Mouse (Mus musculus) liver, embryonic 16.5 days (tissue): Measurements from ENCODE around the gene Pter. TPM values are rescaled to one million over a fixed set of nuclear protein-coding genes. Genes with fewer than 3 reads are reported as not detected.

ENCODE experiments used
- ATAC-seq: fragments of 200-750 bp; cut with Nextera tagmentation; 2 replicates; pipeline ENCODE4 v1.8.0; 2017; ENCODE audit warnings: low read depth, mild to moderate bottlenecking, moderate number of reproducible peaks, moderate library complexity
- H3K27ac ChIP-seq: fragments of 300-500 bp; sonication (generic); 2 replicates; pipeline ENCODE4 v1.5.1; 2014; ENCODE audit warnings: mild to moderate bottlenecking, low read length
- H3K27me3 ChIP-seq: fragments of 300-500 bp; sonication (generic); 2 replicates; pipeline ENCODE4 v1.6.1; 2014; ENCODE audit warnings: low read depth, low read length, mixed read lengths; ENCODE audit not compliant: control insufficient read depth, insufficient read depth
- H3K36me3 ChIP-seq: fragments of 300-500 bp; sonication (generic); 2 replicates; pipeline ENCODE4 v1.6.1; 2014; ENCODE audit warnings: mild to moderate bottlenecking; ENCODE audit not compliant: control insufficient read depth, insufficient read depth
- H3K4me1 ChIP-seq: fragments of 300-500 bp; sonication (generic); 2 replicates; pipeline ENCODE4 v1.6.1; 2014; ENCODE audit warnings: low read depth, low read length, mixed read lengths; ENCODE audit not compliant: control insufficient read depth
- H3K4me2 ChIP-seq: fragments of 300-500 bp; sonication (generic); 2 replicates; pipeline ENCODE4 v1.6.1; 2014; ENCODE audit warnings: low read depth, low read length, mixed read lengths
- H3K4me3 ChIP-seq: fragments of 300-500 bp; sonication (generic); 2 replicates; pipeline ENCODE4 v1.5.1; 2014; ENCODE audit warnings: low read depth, mild to moderate bottlenecking, low read length
- H3K9ac ChIP-seq: fragments of 300-500 bp; sonication (generic); 2 replicates; pipeline ENCODE4 v1.6.1; 2014; ENCODE audit warnings: low read depth, low read length
- H3K9me3 ChIP-seq: fragments of 300-500 bp; sonication (generic); replicated peaks from 2 replicates; pipeline ENCODE4 v1.6.1; 2016; ENCODE audit warnings: low read length; ENCODE audit not compliant: control insufficient read depth
- WGBS: fragments of 180-500 bp; shearing (Covaris S2); extraction: QIAGEN DNeasy Blood & Tissue Kit; methylation state at CpG from one replicate; pipeline ENCODE4 v1.1.7; 2014; ENCODE audit not compliant: insufficient replicate concordance; 5-methylcytosine and 5-hydroxymethylcytosine counted together
- polyA plus RNA-seq: library from polyadenylated mRNA; unstranded; fragments of >200 nt; fragmentation: Nextera tagmentation; extraction: Ambion mirVana; gene quantifications from 2 replicates; pipeline ENCODE4 v1.2.1, GENCODE M21; 2015

Gene Pter
- polyA plus RNA-seq: 51.6 and 52.2 TPM in 2 replicates

DNA sequence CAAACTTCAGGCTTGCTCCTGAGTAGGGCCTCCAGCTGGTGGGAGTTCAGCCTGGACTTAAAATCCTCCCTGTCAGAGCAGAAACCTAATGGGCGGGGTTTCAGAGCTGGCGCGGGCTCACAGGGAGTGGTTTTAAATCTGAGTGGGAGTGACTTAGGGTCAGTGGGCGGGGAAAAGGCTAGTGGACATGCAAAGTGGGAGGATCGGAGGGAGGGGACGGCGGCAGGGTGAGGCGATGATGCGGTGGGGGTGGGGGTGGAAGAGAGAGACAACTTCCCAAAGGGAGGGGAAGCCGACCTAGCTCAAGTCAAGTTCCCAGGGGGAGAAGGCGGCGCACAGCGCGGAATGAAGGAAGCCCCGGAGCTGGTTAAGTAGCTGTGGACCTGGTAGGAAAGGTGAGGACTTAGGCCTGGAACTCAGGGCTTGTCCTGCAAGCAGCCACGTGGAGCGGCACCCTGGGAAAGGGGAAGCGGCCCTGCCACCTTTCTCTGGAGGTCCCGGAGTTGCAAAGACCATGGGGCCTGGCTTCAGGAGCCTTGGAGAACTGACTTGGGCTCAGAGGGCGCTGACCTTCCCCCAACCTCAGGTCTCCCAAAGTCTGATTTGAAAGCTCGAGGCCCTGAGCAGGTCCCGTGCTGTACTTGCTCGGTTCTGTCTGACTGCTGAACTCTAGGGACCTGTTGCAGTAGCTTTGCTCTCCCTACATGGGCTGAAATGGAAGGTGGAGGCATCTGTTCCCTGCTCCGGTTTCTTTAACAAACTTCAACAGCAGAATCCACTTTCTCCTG lies at the start of gene Pter:
TSS of gene Pter (plus strand) at position 238 of the 788 bp plus-strand sequence.
- Histone ChIP-seq H3K4me3 (peak within 1 kb of the TSS; percentile 67), H3K4me2 (peak within 1 kb of the TSS; percentile 71), H3K4me1 (peaks cover 4% of the 10 kb centered on the region; the same call in 1 of the 2 replicates), H3K27me3 (no peaks in the 10 kb centered on the region), H3K9ac (peak within 1 kb of the TSS; percentile 67), H3K9me3 (no peaks in the 10 kb centered on the region), H3K27ac (peak within 1 kb of the TSS; percentile 45), H3K36me3 (no peaks in the 10 kb centered on the region)
- ATAC-seq: peak; percentile 98
- under 1% methylated on average over 24 of the region's 24 CpGs for WGBS

DNA sequence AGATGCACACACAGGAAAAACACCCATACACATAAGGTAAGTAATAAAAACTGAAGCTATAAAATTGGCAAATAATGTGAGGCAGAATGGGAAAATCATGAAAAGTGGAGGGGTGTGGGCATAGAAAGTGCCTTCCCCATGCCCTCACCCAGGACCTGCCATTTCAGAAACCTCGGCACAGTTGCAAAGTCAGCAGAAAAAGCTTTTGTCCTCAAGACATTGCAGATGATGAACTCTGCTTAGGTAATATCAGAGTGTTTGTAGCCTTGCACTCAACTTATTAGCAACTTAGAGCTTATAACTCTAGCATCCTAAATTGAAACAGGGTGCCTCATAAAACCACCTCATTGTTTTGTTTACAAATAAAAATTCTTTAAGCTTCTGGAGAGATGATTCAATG lies 49.6 kb upstream of the Pter start:
- Histone ChIP-seq H3K4me3 (no peak overlapping the region), H3K4me1 (no peaks in the 10 kb centered on the region), H3K9me3 (no peaks in the 10 kb centered on the region), H3K9ac (no peak overlapping the region), H3K4me2 (no peak overlapping the region), H3K36me3 (no peaks in the 10 kb centered on the region), H3K27ac (no peak overlapping the region), H3K27me3 (no peaks in the 10 kb centered on the region)
- ATAC-seq: no peak
- 52% methylated on average over 1 of the region's 1 CpGs for WGBS

DNA sequence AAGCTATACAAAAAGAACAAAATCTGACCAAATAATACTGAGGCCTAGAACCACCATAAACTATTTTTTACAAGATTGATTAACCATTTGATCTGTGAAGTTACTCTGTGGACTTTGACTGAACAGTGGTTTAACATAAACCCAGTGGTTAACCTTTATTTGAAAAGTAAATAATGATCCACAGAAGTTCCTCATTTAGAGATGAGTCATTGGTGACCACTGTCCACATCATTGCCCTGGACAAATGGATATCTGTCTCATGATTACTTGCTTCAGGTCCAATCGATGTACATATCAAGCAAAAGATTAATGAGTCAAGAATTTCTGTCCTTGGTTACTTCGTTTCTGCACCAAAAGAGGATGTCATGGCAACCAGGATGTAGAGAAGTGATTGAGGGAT lies 44.3 kb upstream of the Pter start:
- Histone ChIP-seq H3K9me3 (no peaks in the 10 kb centered on the region), H3K27ac (0 out of 2 replicates have a peak overlapping the region, but pooled peaks have one; percentile 14), H3K36me3 (no peaks in the 10 kb centered on the region), H3K4me1 (no peaks in the 10 kb centered on the region), H3K4me3 (no peak overlapping the region), H3K27me3 (no peaks in the 10 kb centered on the region), H3K9ac (no peak overlapping the region), H3K4me2 (no peak overlapping the region)
- peak; percentile 89 for ATAC-seq
- 35% methylated on average over 2 of the region's 2 CpGs for WGBS

DNA sequence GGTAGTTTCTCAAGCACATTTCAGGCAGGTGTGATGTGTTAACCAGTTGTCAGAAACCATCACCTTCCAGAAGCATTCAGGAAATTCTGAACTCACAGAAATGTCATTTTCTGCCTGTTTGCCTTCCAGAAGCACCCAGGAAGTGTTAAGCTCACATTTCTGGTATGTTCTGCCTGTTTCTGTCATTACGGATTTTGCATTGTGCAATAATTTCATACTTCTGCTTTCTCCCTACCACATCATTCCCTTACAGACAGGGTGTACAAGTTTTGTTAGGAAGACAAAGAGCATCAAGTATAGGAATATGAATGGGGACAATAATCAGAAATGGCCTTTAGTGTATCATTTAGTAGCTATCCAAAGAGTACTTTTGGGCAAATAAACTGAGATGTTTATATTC lies 42.8 kb upstream of the Pter start:
- H3K27ac ChIP-seq: no peak overlapping the region
- no peak overlapping the region for H3K4me2 ChIP-seq
- H3K9ac ChIP-seq: no peak overlapping the region
- H3K4me1 ChIP-seq: no peaks in the 10 kb centered on the region
- WGBS: 50% methylated on average over 1 of the region's 1 CpGs
- no peaks in the 10 kb centered on the region for H3K9me3 ChIP-seq
- H3K4me3 ChIP-seq: no peak overlapping the region
- H3K27me3 ChIP-seq: no peaks in the 10 kb centered on the region
- ATAC-seq: no peak
- H3K36me3 ChIP-seq: no peaks in the 10 kb centered on the region

DNA sequence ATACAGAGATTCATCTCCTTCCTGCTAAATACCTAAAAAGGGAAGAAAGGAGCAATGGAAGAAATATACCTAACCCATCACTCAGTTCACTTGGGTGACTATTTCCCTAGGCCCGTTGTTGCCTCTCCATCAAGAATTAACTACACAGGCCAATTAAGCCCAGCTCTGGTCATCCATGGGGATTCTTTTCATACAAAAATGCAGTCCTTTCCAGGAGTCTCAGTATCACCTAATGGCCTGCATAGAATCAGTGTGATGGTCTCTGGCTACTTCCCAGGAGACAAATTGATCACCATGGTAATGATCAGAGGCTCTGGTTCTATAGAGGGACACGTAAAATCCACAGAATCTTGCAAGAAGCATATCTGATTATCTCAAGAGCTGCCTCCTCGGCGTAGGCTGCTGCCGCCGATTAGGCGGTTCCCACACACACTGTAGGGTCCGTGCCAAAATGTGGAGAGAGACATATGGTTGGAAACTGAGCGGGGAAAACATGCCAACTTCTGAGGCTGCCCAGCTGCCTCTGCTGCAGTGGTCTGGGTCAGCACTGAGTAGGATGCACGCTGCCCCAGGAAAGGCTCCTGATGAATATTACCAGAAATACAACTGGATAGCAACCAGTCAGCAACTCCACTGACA lies 40.4 kb upstream of the Pter start:
- Histone ChIP-seq H3K9ac (no peak overlapping the region), H3K36me3 (no peaks in the 10 kb centered on the region), H3K27me3 (no peaks in the 10 kb centered on the region), H3K4me3 (no peak overlapping the region), H3K4me1 (no peaks in the 10 kb centered on the region), H3K4me2 (no peak overlapping the region), H3K27ac (no peak overlapping the region), H3K9me3 (no peaks in the 10 kb centered on the region)
- WGBS: 75% methylated on average over 10 of the region's 10 CpGs
- ATAC-seq: no peak

DNA sequence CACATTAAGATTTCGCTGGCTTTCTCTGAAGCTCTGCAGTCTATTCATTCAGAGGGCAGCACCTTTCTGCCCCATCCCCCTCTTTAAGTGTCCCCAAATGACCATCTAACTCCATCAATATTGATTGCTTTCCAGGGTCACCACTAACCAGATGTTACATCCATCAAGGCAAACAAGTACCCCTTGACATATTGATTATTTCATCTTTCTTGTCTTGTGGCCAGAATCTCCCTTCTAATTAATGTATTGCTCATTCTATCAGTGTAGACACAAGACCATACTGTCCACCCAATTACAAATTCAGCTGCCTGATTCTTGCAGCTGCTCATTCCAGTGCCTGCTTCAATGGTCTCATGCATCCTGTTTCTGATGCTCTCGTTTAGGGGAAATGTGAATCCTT lies 36.8 kb upstream of the Pter start:
- WGBS: 57% methylated on average over 2 of the region's 2 CpGs
- no peak for ATAC-seq
- H3K9ac ChIP-seq: no peak overlapping the region
- H3K4me1 ChIP-seq: no peaks in the 10 kb centered on the region
- H3K9me3 ChIP-seq: no peaks in the 10 kb centered on the region
- H3K27ac ChIP-seq: no peak overlapping the region
- no peak overlapping the region for H3K4me3 ChIP-seq
- no peaks in the 10 kb centered on the region for H3K36me3 ChIP-seq
- no peaks in the 10 kb centered on the region for H3K27me3 ChIP-seq
- H3K4me2 ChIP-seq: no peak overlapping the region

DNA sequence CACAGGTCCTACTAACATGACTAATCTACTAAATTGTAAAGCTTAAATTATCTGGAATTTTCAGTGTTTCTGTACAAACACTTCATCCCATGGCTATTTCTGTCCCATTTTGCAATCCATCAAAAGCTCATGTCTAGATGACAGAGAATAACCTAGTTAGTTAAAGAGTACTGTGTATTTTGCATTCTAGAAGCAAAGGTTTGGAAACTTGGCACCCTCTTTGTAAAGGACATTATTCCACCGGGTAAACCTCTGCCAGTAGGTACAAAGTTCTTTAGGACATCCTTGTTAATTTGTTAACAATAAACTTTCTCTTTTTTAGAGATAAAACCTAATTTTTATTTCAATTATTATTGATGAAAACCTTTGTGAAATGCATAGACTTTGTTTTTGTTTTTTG lies 18.1 kb upstream of the Pter start:
- 58% methylated on average over 1 of the region's 1 CpGs for WGBS
- Histone ChIP-seq H3K4me2 (no peak overlapping the region), H3K4me1 (no peaks in the 10 kb centered on the region), H3K4me3 (no peak overlapping the region), H3K27ac (no peak overlapping the region), H3K9me3 (no peaks in the 10 kb centered on the region), H3K9ac (no peak overlapping the region), H3K27me3 (no peaks in the 10 kb centered on the region), H3K36me3 (no peaks in the 10 kb centered on the region)
- ATAC-seq: no peak

DNA sequence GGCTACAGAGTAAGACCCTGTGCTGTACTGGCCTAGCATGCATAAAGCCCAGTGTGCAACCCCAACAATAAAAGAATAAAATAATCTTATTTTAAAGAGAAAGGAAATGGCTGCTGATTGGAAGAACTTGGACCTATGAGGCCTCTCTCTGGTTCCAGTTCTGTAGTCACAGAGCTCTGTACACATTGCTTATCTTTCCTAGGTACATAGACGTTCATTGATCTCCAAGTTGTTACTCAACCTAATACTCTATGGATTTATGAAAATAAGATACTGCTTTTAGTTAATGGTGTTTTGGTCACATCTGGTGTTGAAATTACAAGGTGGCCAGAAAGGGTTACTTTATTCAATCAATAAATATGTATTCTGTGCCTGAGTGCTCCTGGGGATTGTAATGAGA lies 1.8 kb downstream of the Pter start:
- 34% methylated on average over 1 of the region's 1 CpGs for WGBS
- H3K4me3 ChIP-seq: 0 out of 2 replicates have a peak overlapping the region, but pooled peaks have one; percentile 0
- no peaks in the 10 kb centered on the region for H3K9me3 ChIP-seq
- no peaks in the 10 kb centered on the region for H3K27me3 ChIP-seq
- H3K36me3 ChIP-seq: no peaks in the 10 kb centered on the region
- H3K4me2 ChIP-seq: peak overlapping the region; percentile 37
- H3K9ac ChIP-seq: no peak overlapping the region
- no peak overlapping the region for H3K27ac ChIP-seq
- no peak for ATAC-seq
- peaks cover 4% of the 10 kb centered on the region; the same call in 1 of the 2 replicates for H3K4me1 ChIP-seq

DNA sequence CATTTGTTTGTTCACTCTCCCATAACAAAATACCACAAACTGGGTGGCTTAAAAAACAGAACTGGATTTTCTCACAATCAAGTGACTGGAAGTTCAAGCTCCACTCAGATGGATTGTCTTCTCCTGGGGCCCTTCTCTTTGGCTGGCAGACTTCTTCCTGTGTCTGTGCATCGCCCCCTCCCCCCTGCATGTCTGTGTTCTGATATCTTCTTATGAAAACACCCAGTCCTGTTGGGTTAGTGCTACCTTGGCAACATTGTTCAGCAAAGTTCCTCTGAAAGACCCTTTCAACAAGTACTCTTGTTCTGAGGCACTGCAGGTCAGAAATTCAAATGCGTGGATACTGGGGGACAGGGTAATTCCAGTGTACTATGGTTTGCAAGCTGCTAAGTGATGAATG lies 6.5 kb downstream of the Pter start:
- no peak for ATAC-seq
- 63% methylated on average over 2 of the region's 2 CpGs for WGBS
- no peak overlapping the region for H3K9ac ChIP-seq

More for the DNA sequence above, 6.5 kb downstream of the Pter start:
- Histone ChIP-seq H3K4me2 (no peak overlapping the region), H3K4me1 (no peaks in the 10 kb centered on the region; the same call in 1 of the 2 replicates), H3K27ac (no peak overlapping the region), H3K9me3 (no peaks in the 10 kb centered on the region), H3K36me3 (no peaks in the 10 kb centered on the region; the same call in 1 of the 2 replicates), H3K27me3 (no peaks in the 10 kb centered on the region), H3K4me3 (no peak overlapping the region)
